Mouse (Mus musculus): ENCODE data around the gene B3gnt6. TPM values are rescaled to one million over a fixed set of nuclear protein-coding genes. Genes with fewer than 3 reads are reported as not detected.

Gene B3gnt6
- polyA plus RNA-seq, 1 experiment from 2014 or later, result 0.06 TPM

- 73% methylated on average over 10 of the region's 10 CpGs for WGBS (ENCODE audit: insufficient replicate concordance)
These were observed 50.4 kb downstream of the B3gnt6 start for GRCm38 (mm10) chr7:98148721-98149407.

GRCm38 (mm10) chr7:98147766-98148165 lies 51.5 kb downstream of the B3gnt6 start:
- Histone ChIP-seq H3K36me3 (ENCODE audit: control insufficient read depth, insufficient read depth) (peaks cover 4% of the 10 kb centered on the region; the same call in 1 of the 2 replicates), H3K27me3 (ENCODE audit: control insufficient read depth, insufficient read depth, low read depth, low read length) (no peaks in the 10 kb centered on the region), H3K27ac (ENCODE audit: low read length) (no peak overlapping the region), H3K4me3 (ENCODE audit: low read depth, low read length) (no peak overlapping the region), H3K4me2 (ENCODE audit: low read depth, low read length) (no peak overlapping the region), H3K4me1 (ENCODE audit: control insufficient read depth, low read depth, low read length) (no peaks in the 10 kb centered on the region), H3K9ac (ENCODE audit: low read depth, low read length) (no peak overlapping the region), H3K9me3 (replicated peaks; ENCODE audit: control insufficient read depth, low read length) (no peaks in the 10 kb centered on the region)
- no peak for ATAC-seq (ENCODE audit: low read depth)
- 85% methylated on average over 8 of the region's 8 CpGs for WGBS (ENCODE audit: insufficient replicate concordance)

More at GRCm38 (mm10) chr7:98148721-98149407, 50.4 kb downstream of the B3gnt6 start:
- Histone ChIP-seq H3K4me2 (ENCODE audit: low read depth, low read length) (no peak overlapping the region), H3K9ac (ENCODE audit: low read depth, low read length) (no peak overlapping the region), H3K27ac (ENCODE audit: low read length) (no peak overlapping the region), H3K4me3 (ENCODE audit: low read depth, low read length) (no peak overlapping the region), H3K27me3 (ENCODE audit: control insufficient read depth, insufficient read depth, low read depth, low read length) (no peaks in the 10 kb centered on the region), H3K36me3 (ENCODE audit: control insufficient read depth, insufficient read depth) (peaks cover 4% of the 10 kb centered on the region; the same call in 1 of the 2 replicates), H3K9me3 (replicated peaks; ENCODE audit: control insufficient read depth, low read length) (no peaks in the 10 kb centered on the region), H3K4me1 (ENCODE audit: control insufficient read depth, low read depth, low read length) (no peaks in the 10 kb centered on the region)
- ATAC-seq (ENCODE audit: low read depth), result no peak

GRCm38 (mm10) chr7:98146447-98146845 lies 52.8 kb downstream of the B3gnt6 start:
- Histone ChIP-seq H3K4me2 (ENCODE audit: low read depth, low read length) (no peak overlapping the region), H3K36me3 (ENCODE audit: control insufficient read depth, insufficient read depth) (peaks cover 4% of the 10 kb centered on the region; the same call in 1 of the 2 replicates), H3K9ac (ENCODE audit: low read depth, low read length) (no peak overlapping the region), H3K4me1 (ENCODE audit: control insufficient read depth, low read depth, low read length) (peaks cover 4% of the 10 kb centered on the region), H3K27ac (ENCODE audit: low read length) (no peak overlapping the region), H3K4me3 (ENCODE audit: low read depth, low read length) (no peak overlapping the region), H3K9me3 (replicated peaks; ENCODE audit: control insufficient read depth, low read length) (no peaks in the 10 kb centered on the region), H3K27me3 (ENCODE audit: control insufficient read depth, insufficient read depth, low read depth, low read length) (no peaks in the 10 kb centered on the region)
- WGBS (ENCODE audit: insufficient replicate concordance), result 73% methylated on average over 8 of the region's 8 CpGs
- ATAC-seq (ENCODE audit: low read depth), result no peak

GRCm38 (mm10) chr7:98145842-98146446 lies 53.3 kb downstream of the B3gnt6 start:
- Histone ChIP-seq H3K4me2 (ENCODE audit: low read depth, low read length) (no peak overlapping the region), H3K9me3 (replicated peaks; ENCODE audit: control insufficient read depth, low read length) (no peaks in the 10 kb centered on the region), H3K36me3 (ENCODE audit: control insufficient read depth, insufficient read depth) (peaks cover 4% of the 10 kb centered on the region; the same call in 1 of the 2 replicates), H3K9ac (ENCODE audit: low read depth, low read length) (no peak overlapping the region), H3K4me3 (ENCODE audit: low read depth, low read length) (no peak overlapping the region), H3K27me3 (ENCODE audit: control insufficient read depth, insufficient read depth, low read depth, low read length) (no peaks in the 10 kb centered on the region), H3K27ac (ENCODE audit: low read length) (no peak overlapping the region), H3K4me1 (ENCODE audit: control insufficient read depth, low read depth, low read length) (peaks cover 6% of the 10 kb centered on the region)
- WGBS (ENCODE audit: insufficient replicate concordance), result 61% methylated on average over 12 of the region's 12 CpGs
- no peak for ATAC-seq (ENCODE audit: low read depth)

GRCm38 (mm10) chr7:98145402-98145801 lies 53.9 kb downstream of the B3gnt6 start, which contains the start of gene Omp:
Omp (minus strand) TSS chr7:98145502.
- no peak within 1 kb of the TSS for H3K9ac ChIP-seq (ENCODE audit: low read depth, low read length)
- H3K4me1 ChIP-seq (ENCODE audit: control insufficient read depth, low read depth, low read length), result peaks cover 10% of the 10 kb centered on the region
- peaks cover 4% of the 10 kb centered on the region; the same call in 1 of the 2 replicates for H3K36me3 ChIP-seq (ENCODE audit: control insufficient read depth, insufficient read depth)
- no peak for ATAC-seq (ENCODE audit: low read depth)
- no peaks in the 10 kb centered on the region for H3K9me3 ChIP-seq (replicated peaks; ENCODE audit: control insufficient read depth, low read length)
- no peak within 1 kb of the TSS for H3K4me2 ChIP-seq (ENCODE audit: low read depth, low read length)
- WGBS (ENCODE audit: insufficient replicate concordance), result 86% methylated on average over 5 of the region's 5 CpGs
- no peak within 1 kb of the TSS for H3K4me3 ChIP-seq (ENCODE audit: low read depth, low read length)
- no peak within 1 kb of the TSS for H3K27ac ChIP-seq (ENCODE audit: low read length)
- H3K27me3 ChIP-seq (ENCODE audit: control insufficient read depth, insufficient read depth, low read depth, low read length), result no peaks in the 10 kb centered on the region

GRCm38 (mm10) chr7:98142648-98143047 lies 56.6 kb downstream of the B3gnt6 start:
- no peak for ATAC-seq (ENCODE audit: low read depth)
- no peak overlapping the region for H3K4me3 ChIP-seq (ENCODE audit: low read depth, low read length)
- H3K9me3 ChIP-seq (replicated peaks; ENCODE audit: control insufficient read depth, low read length), result no peaks in the 10 kb centered on the region
- H3K9ac ChIP-seq (ENCODE audit: low read depth, low read length), result no peak overlapping the region
- H3K4me2 ChIP-seq (ENCODE audit: low read depth, low read length), result no peak overlapping the region
- no peaks in the 10 kb centered on the region for H3K27me3 ChIP-seq (ENCODE audit: control insufficient read depth, insufficient read depth, low read depth, low read length)
- 76% methylated on average over 3 of the region's 3 CpGs for WGBS (ENCODE audit: insufficient replicate concordance)
- H3K27ac ChIP-seq (ENCODE audit: low read length), result no peak overlapping the region
- peaks cover 2% of the 10 kb centered on the region; the same call in 1 of the 2 replicates for H3K36me3 ChIP-seq (ENCODE audit: control insufficient read depth, insufficient read depth)
- peaks cover 14% of the 10 kb centered on the region for H3K4me1 ChIP-seq (ENCODE audit: control insufficient read depth, low read depth, low read length)

Other genes starting within 250 kb of the B3gnt6 start
- 9.3 and 12.1 TPM in 2 replicates for gene Myo7a, start 80.0 kb downstream of the B3gnt6 start, polyA plus RNA-seq (2015; fragmentation: Nextera tagmentation; extraction: Ambion mirVana)
- gene Omp, start 54.0 kb downstream of the B3gnt6 start, polyA plus RNA-seq (2015; fragmentation: Nextera tagmentation; extraction: Ambion mirVana), result 0.53 and 0.76 TPM in 2 replicates
- gene Capn5, start 21.2 kb downstream of the B3gnt6 start, polyA plus RNA-seq (2015; fragmentation: Nextera tagmentation; extraction: Ambion mirVana), result 13.0 and 14.1 TPM in 2 replicates
- 22.6 and 23.2 TPM in 2 replicates for gene Acer3, start 121.7 kb upstream of the B3gnt6 start, polyA plus RNA-seq (2015; fragmentation: Nextera tagmentation; extraction: Ambion mirVana)
- 1.9 and 2.4 TPM in 2 replicates for gene Tsku, start 161.8 kb upstream of the B3gnt6 start, polyA plus RNA-seq (2015; fragmentation: Nextera tagmentation; extraction: Ambion mirVana)
- gene Gucy2d, start 240.9 kb upstream of the B3gnt6 start, polyA plus RNA-seq (2015; fragmentation: Nextera tagmentation; extraction: Ambion mirVana), result not detected in 2 replicates